Mouse (Mus musculus): Measurements from ENCODE around the gene Gm5725.
"Not testable (repeated sequence)": the region's sequence is repeated elsewhere in the genome, so short reads cannot be mapped to it uniquely, and the experiment has no call there.

The Gm5725 gene

GRCm38 (mm10) chr7:21844167-21844566, at the start of gene Gm5725:
Gene Gm5725, minus strand, starts transcription at chr7:21844267.
- DNase-seq (ENCODE audit: low read depth), result not testable (repeated sequence)

DNA sequence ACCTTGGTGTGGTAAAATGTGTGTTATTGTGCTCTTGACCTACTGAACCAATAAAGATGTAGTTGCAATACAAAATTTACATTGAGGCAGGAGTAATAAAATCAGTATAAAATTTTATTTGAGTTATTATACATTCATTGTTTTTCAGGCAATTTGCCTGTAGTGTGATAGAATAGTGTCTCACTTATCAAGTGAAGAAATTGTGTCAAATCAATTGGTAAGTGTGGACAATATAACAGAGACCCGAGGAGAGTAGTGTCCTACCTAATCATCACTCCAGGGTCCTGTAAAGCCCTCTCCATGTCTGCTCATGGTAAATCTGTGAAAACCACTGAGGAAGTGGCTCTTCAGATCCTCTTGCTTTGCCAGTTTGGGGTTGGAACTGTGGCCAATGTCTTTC, 12.0 kb downstream of the Gm5725 start, which contains the start of gene Vmn1r135:
Gene Vmn1r135 (plus strand): TSS at position 301 of the 400 bp plus-strand sequence.
- DNase-seq (ENCODE audit: low read depth), result not testable (repeated sequence)

GRCm38 (mm10) chr7:21796628-21797027, 47.4 kb downstream of the Gm5725 start, which contains the start of gene Gm4177:
Gene Gm4177, minus strand, starts transcription at chr7:21796728.
- DNase-seq (ENCODE audit: low read depth), result not testable (repeated sequence)
